Mouse (Mus musculus) E14TG2a.4 (cell line): ENCODE data around the gene Rint1.

Experiments
- CTCF ChIP-seq: conservative IDR thresholded peaks from 2 replicates; pipeline ENCODE4 v1.5.1; 2014; ENCODE audit warnings: low read length
- NANOG ChIP-seq: IDR thresholded peaks from 2 replicates; pipeline ENCODE4 v1.6.1; 2014; ENCODE audit warnings: borderline replicate concordance, low read length, mixed read lengths

- TF ChIP-seq CTCF = no peak
- TF ChIP-seq NANOG = no peak
These were observed 899 bp downstream of the Rint1 start for GRCm38 (mm10) chr5:23788390-23788830.
